Mouse (Mus musculus): ENCODE results near the gene Tmeff1.

Tmeff1 gene

GRCm38 (mm10) chr4:48584421-48585240 is at the start of gene Tmeff1:
Tmeff1 (plus strand) TSS chr4:48585174.
- in situ Hi-C loops (cut with MboI, MseI), result no loop called here

GRCm38 (mm10) chr4:48536275-48536674 is 48.7 kb upstream of the Tmeff1 start:
- in situ Hi-C loops (cut with MboI, MseI), result no loop called here

GRCm38 (mm10) chr4:48537024-48537423 is 48.0 kb upstream of the Tmeff1 start:
- in situ Hi-C loops (cut with MboI, MseI), result no loop called here

GRCm38 (mm10) chr4:48538581-48538980 is 46.4 kb upstream of the Tmeff1 start:
- in situ Hi-C loops (cut with MboI, MseI), result no loop called here

GRCm38 (mm10) chr4:48539841-48540575 is 45.0 kb upstream of the Tmeff1 start, which contains the start of gene Msantd3:
Msantd3 (plus strand) TSS chr4:48539935.
- in situ Hi-C loops (cut with MboI, MseI), result no loop called here

GRCm38 (mm10) chr4:48540576-48541111 is 44.3 kb upstream of the Tmeff1 start:
- in situ Hi-C loops (cut with MboI, MseI), result no loop called here

GRCm38 (mm10) chr4:48541526-48542250 is 43.3 kb upstream of the Tmeff1 start:
- in situ Hi-C loops (cut with MboI, MseI), result no loop called here

- in situ Hi-C loops (cut with MboI, MseI), result no loop called here
Measured at GRCm38 (mm10) chr4:48542351-48542750, 42.6 kb upstream of the Tmeff1 start.

- in situ Hi-C loops (cut with MboI, MseI), result no loop called here
Measured at GRCm38 (mm10) chr4:48543071-48543865, 41.7 kb upstream of the Tmeff1 start.

GRCm38 (mm10) chr4:48544141-48544540 is 40.8 kb upstream of the Tmeff1 start:
- in situ Hi-C loops (cut with MboI, MseI), result no loop called here

GRCm38 (mm10) chr4:48545966-48546365 is 39.0 kb upstream of the Tmeff1 start:
- in situ Hi-C loops (cut with MboI, MseI), result no loop called here

GRCm38 (mm10) chr4:48546568-48547496 is 38.1 kb upstream of the Tmeff1 start:
- in situ Hi-C loops (cut with MboI, MseI), result no loop called here

GRCm38 (mm10) chr4:48548393-48549045 is 36.5 kb upstream of the Tmeff1 start:
- in situ Hi-C loops (cut with MboI, MseI), result no loop called here

- in situ Hi-C loops (cut with MboI, MseI), result no loop called here
Measured at GRCm38 (mm10) chr4:48549661-48550060, 35.3 kb upstream of the Tmeff1 start.

- in situ Hi-C loops (cut with MboI, MseI), result no loop called here
Measured at GRCm38 (mm10) chr4:48552486-48553064, 32.4 kb upstream of the Tmeff1 start.

GRCm38 (mm10) chr4:48554132-48554531 is 30.8 kb upstream of the Tmeff1 start:
- in situ Hi-C loops (cut with MboI, MseI), result no loop called here

- in situ Hi-C loops (cut with MboI, MseI), result no loop called here
Measured at GRCm38 (mm10) chr4:48555729-48556128, 29.2 kb upstream of the Tmeff1 start.

- in situ Hi-C loops (cut with MboI, MseI), result no loop called here
Measured at GRCm38 (mm10) chr4:48559652-48560051, 25.3 kb upstream of the Tmeff1 start.

GRCm38 (mm10) chr4:48561824-48562223 is 23.1 kb upstream of the Tmeff1 start:
- in situ Hi-C loops (cut with MboI, MseI), result no loop called here
